Mouse (Mus musculus) heart, adult 18-20 months (tissue): ENCODE results near the gene Gm9999. TPM values are rescaled to one million over a fixed set of nuclear protein-coding genes. Genes with fewer than 3 reads are reported as not detected.

Source experiments
- DNase-seq, 2 experiments: peaks; one replicate each; pipeline ENCODE4 v3.0.0; 2021 to 2022; ENCODE audit warnings: mixed read lengths in 1 of 2
- total RNA-seq, 2 experiments: library from RNA; stranded (reverse); gene quantifications; 2 replicates each; pipeline ENCODE4 v1.2.3; 2021

The Gm9999 gene
- total RNA-seq, 2 experiments from 2014 or later: not detected

- no peak for DNase-seq
These were observed 44.1 kb downstream of the Gm9999 start for GRCm38 (mm10) chr7:47027520-47027919.

- no peak for DNase-seq
These were observed 47.3 kb downstream of the Gm9999 start for GRCm38 (mm10) chr7:47030517-47031193.

GRCm38 (mm10) chr7:47031371-47031770 is 48.0 kb downstream of the Gm9999 start:
- no peak for DNase-seq

GRCm38 (mm10) chr7:47034785-47035384 is 51.5 kb downstream of the Gm9999 start:
- DNase-seq: no peak

GRCm38 (mm10) chr7:47035426-47035825 is 52.0 kb downstream of the Gm9999 start:
- no peak for DNase-seq

Other genes with a start within 250 kb of the Gm9999 start
- gene Saa1, start 240.6 kb upstream of the Gm9999 start, total RNA-seq: not detected
- gene Saa2, start 231.8 kb upstream of the Gm9999 start, total RNA-seq: not detected
- gene Hps5, start 187.5 kb upstream of the Gm9999 start, total RNA-seq: 10 to 100 TPM in 1 of 2 experiments, 1 to 10 TPM in 1; 7.7 to 11.6 TPM
- 10 to 100 TPM; 15.9 to 19.4 TPM for gene Gtf2h1, start 187.5 kb upstream of the Gm9999 start, total RNA-seq
- gene Ldha, start 142.1 kb upstream of the Gm9999 start, total RNA-seq: 100 to 1,000 TPM; 768 to 793 TPM
- not detected for gene Ldhc, start 122.4 kb upstream of the Gm9999 start, total RNA-seq
- 10 to 100 TPM; 62.5 to 68.1 TPM for gene Tsg101, start 63.6 kb upstream of the Gm9999 start, total RNA-seq
- 10 to 100 TPM; 11.1 to 13.5 TPM for gene Uevld, start 25.1 kb upstream of the Gm9999 start, total RNA-seq
- 1 to 10 TPM; 7.4 to 7.7 TPM for gene Spty2d1, start 24.8 kb downstream of the Gm9999 start, total RNA-seq
- 10 to 100 TPM; 19.7 to 20.8 TPM for gene Tmem86a, start 67.0 kb downstream of the Gm9999 start, total RNA-seq
- not detected for gene Ptpn5, start 150.1 kb downstream of the Gm9999 start, total RNA-seq
- gene Mrgpra6, start 221.3 kb downstream of the Gm9999 start, total RNA-seq: not detected